10 mouse cellular contexts compared by ENCODE assay signal in genomic region chr5:41762141-41762946, GRCm38 (mm10). TPM values are rescaled to one million over a fixed set of nuclear protein-coding genes. Genes with fewer than 3 reads are reported as not detected.
A peak's percentile ranks its signal among the peaks of the same experiment; 100 is the strongest.
DNase-seq lines count a peak whose midpoint lies in the region; ATAC-seq and TF ChIP-seq lines count a peak whose summit lies in the region.
"Had no signal": no experiment of that assay in that cellular context is flagged by ENCODE, and none has a peak within 500 bp of the region (broad histone marks: within the 10 kb centered on the region; RNA-seq: fewer than 3 reads in every experiment).

No protein-coding gene starts in this region.

- H3K9ac ChIP-seq in forebrain, embryonic 16.5 days (replicated peaks; ENCODE audit: low read depth, low read length) = no peak overlapping the region
- no peak overlapping the region for H3K9ac ChIP-seq in liver, embryonic 13.5 days

- WGBS in forebrain, embryonic 10.5 days = under 1% methylated on average over 27 of the region's 27 CpGs
- WGBS in forebrain, embryonic 16.5 days = 3% methylated on average over 27 of the region's 27 CpGs
- WGBS in spleen, adult 2 months = 2% methylated on average over 27 of the region's 27 CpGs
- WGBS in liver, embryonic 13.5 days (ENCODE audit: insufficient replicate concordance) = 2% methylated on average over 27 of the region's 27 CpGs

- peaks cover 46% of the 10 kb centered on the region for H3K4me1 ChIP-seq in forebrain, embryonic 10.5 days
- peaks cover 24% of the 10 kb centered on the region for H3K4me1 ChIP-seq in forebrain, embryonic 16.5 days (replicated peaks; ENCODE audit: control insufficient read depth, insufficient read depth, low read length)
- peaks cover 13% of the 10 kb centered on the region for H3K4me1 ChIP-seq in spleen, adult 2 months (ENCODE audit: control insufficient read depth, insufficient read depth, insufficient read length)
- H3K4me1 ChIP-seq in liver, embryonic 13.5 days (replicated peaks) = peaks cover 9% of the 10 kb centered on the region; the same call in 1 of the 2 replicates

- ATAC-seq in forebrain, embryonic 16.5 days = no peak
- no peak for ATAC-seq in liver, embryonic 13.5 days (ENCODE audit: low read depth)
- ATAC-seq in activated CD4-positive, CD25-positive, alpha-beta regulatory T cell, adult 4 months = no peak

- peaks cover 100% of the 10 kb centered on the region for H3K27me3 ChIP-seq in forebrain, embryonic 10.5 days (ENCODE audit: poor library complexity, severe bottlenecking)
- H3K27me3 ChIP-seq in forebrain, embryonic 16.5 days (replicated peaks; ENCODE audit: control insufficient read depth, insufficient read depth, low read length) = peaks cover 90% of the 10 kb centered on the region
- peaks cover 31% of the 10 kb centered on the region for H3K27me3 ChIP-seq in spleen, adult 2 months (ENCODE audit: control insufficient read depth, insufficient read depth, low read length)
- H3K27me3 ChIP-seq in liver, embryonic 13.5 days = peaks cover 97% of the 10 kb centered on the region

- H3K4me3 ChIP-seq in forebrain, embryonic 10.5 days = peak overlapping the region; percentile 29; the same call in 1 of the 2 replicates
- no peak overlapping the region for H3K4me3 ChIP-seq in forebrain, embryonic 16.5 days (replicated peaks; ENCODE audit: low read length)
- peak overlapping the region; percentile 31; the same call in 1 of the 2 replicates for H3K4me3 ChIP-seq in spleen, adult 2 months (ENCODE audit: extremely low read depth, insufficient read depth, insufficient read length)
- H3K4me3 ChIP-seq in liver, embryonic 13.5 days (replicated peaks) = peak overlapping the region; percentile 21; the same call in 1 of the 2 replicates

- H3K36me3 ChIP-seq in forebrain, embryonic 10.5 days (replicated peaks) = no peaks in the 10 kb centered on the region
- H3K36me3 ChIP-seq in forebrain, embryonic 16.5 days (ENCODE audit: control insufficient read depth, insufficient read depth) = no peaks in the 10 kb centered on the region
- no peaks in the 10 kb centered on the region for H3K36me3 ChIP-seq in spleen, adult 2 months (ENCODE audit: control insufficient read depth, insufficient read depth, low read length)
- no peaks in the 10 kb centered on the region for H3K36me3 ChIP-seq in liver, embryonic 13.5 days

- no peak overlapping the region for H3K27ac ChIP-seq in forebrain, embryonic 10.5 days
- no peak overlapping the region for H3K27ac ChIP-seq in forebrain, embryonic 16.5 days (ENCODE audit: low read length)
- H3K27ac ChIP-seq in spleen, adult 2 months (ENCODE audit: insufficient read depth, low read length) = no peak overlapping the region; the same call in 1 of the 2 replicates
- no peak overlapping the region for H3K27ac ChIP-seq in liver, embryonic 13.5 days

- TF ChIP-seq POLR2A in spleen, adult 2 months (IDR thresholded peaks at IDR 0.05; ENCODE audit: low read depth, low read length) = no peak

- DNase-seq in forebrain, embryonic 10.5 days (ENCODE audit: extremely low spot score, low spot score) = no peak
- DNase-seq in spleen, adult 2 months (ENCODE audit: low read depth in 1 of 2, low spot score in 2 of 2) = no peak
- DNase-seq in spleen, postnatal 4 days (ENCODE audit: low spot score in 2 of 2) = no peak
- no peak for DNase-seq in liver, embryonic 13.5 days
- no peak for DNase-seq in thymus, postnatal 25 days
- DNase-seq in testis, postnatal 10 days (ENCODE audit: low spot score) = no peak
- DNase-seq: gastrocnemius, postnatal 25 days; lung, adult 2 months had no signal

- no peak overlapping the region for H3K4me2 ChIP-seq in forebrain, embryonic 16.5 days (ENCODE audit: low read length)
- H3K4me2 ChIP-seq in liver, embryonic 13.5 days = no peak overlapping the region

- H3K9me3 ChIP-seq in forebrain, embryonic 10.5 days = no peaks in the 10 kb centered on the region
- no peaks in the 10 kb centered on the region for H3K9me3 ChIP-seq in forebrain, embryonic 16.5 days (ENCODE audit: control insufficient read depth, low read length)
- no peaks in the 10 kb centered on the region for H3K9me3 ChIP-seq in liver, embryonic 13.5 days (replicated peaks)

- TF ChIP-seq CTCF in spleen, adult 2 months (IDR thresholded peaks at IDR 0.05; ENCODE audit: extremely low read depth, insufficient read depth, insufficient read length, insufficient replicate concordance) = no peak

RNA-seq across cellular contexts. Expression of gene Nkx3-2, which starts 2.0 kb away (rescaled TPM):
- polyA plus RNA-seq in forebrain, embryonic 10.5 days (2016; fragmentation: Nextera tagmentation; extraction: Ambion mirVana) = 0.09 TPM in 1 of 2 replicates, not detected in the other
- not detected in 2 replicates for polyA plus RNA-seq in forebrain, embryonic 16.5 days (2015; fragmentation: Nextera tagmentation; extraction: Ambion mirVana)
- polyA plus RNA-seq in spleen, adult 2 months (2012; rRNA removed) = 4.6 and 5.2 TPM in 2 replicates
- 0.10 TPM in 1 of 2 replicates, not detected in the other for polyA plus RNA-seq in liver, embryonic 13.5 days (2015; fragmentation: Nextera tagmentation; extraction: Ambion mirVana)
- polyA plus RNA-seq in activated CD4-positive, CD25-positive, alpha-beta regulatory T cell, adult 4 months (2017; shearing (Covaris generic)) = not detected
- polyA plus RNA-seq: lung, adult 2 months had no signal

RNA-seq across cellular contexts. Expression of gene Rab28, which starts 54.4 kb away (rescaled TPM):
- 77.3 and 81.1 TPM in 2 replicates for polyA plus RNA-seq in forebrain, embryonic 10.5 days (2016; fragmentation: Nextera tagmentation; extraction: Ambion mirVana)
- 68.8 and 77.2 TPM in 2 replicates for polyA plus RNA-seq in forebrain, embryonic 16.5 days (2015; fragmentation: Nextera tagmentation; extraction: Ambion mirVana)
- 13.9 and 20.4 TPM in 2 replicates for polyA plus RNA-seq in spleen, adult 2 months (2012; rRNA removed)
- 24.1 and 27.6 TPM in 2 replicates for polyA plus RNA-seq in liver, embryonic 13.5 days (2015; fragmentation: Nextera tagmentation; extraction: Ambion mirVana)
- 10 to 100 TPM; 23.0 to 24.1 TPM for polyA plus RNA-seq in activated CD4-positive, CD25-positive, alpha-beta regulatory T cell, adult 4 months (2017; shearing (Covaris generic))
